In the genomic region with DNA sequence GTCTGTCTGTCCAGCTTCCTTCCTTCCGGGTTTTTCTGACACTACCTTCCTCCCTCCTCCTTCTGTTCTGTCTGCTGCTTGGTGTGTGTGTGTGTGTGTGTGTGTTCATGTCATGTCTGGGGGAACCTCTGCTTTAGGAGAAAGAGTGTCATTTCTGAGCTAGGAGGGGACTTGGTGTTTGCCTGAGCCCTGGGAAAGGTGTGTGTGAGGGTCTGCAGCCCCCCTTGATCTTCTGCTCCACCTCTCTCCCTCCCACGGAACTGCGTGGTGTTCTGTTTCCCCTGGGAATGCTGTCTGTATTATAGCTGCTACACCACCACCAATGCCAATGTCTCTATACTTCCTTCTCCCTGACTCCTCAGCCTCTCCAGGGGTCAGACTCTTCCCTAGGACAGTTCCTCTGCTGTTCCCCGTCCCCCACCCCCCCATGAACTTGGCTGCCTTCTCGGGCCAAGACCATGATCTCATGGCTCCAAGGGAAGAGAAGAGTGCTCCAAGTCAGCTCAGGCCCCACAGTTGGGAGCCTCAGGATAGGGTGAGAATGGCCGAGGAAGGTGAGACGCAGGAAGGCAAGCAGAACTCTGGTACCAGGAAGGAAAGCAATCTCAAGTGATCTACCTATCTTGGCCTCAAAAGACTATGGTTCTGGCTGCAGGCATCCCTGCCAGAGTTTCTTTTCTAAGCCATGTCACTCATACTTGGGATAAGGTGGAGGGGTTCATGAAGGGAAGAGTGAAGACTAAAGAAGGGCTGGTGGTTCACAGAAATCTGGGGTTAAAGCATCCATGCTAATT, we compare ENCODE assay signal across 9 mouse cellular contexts. TPM values are rescaled to one million over a fixed set of nuclear protein-coding genes. Genes with fewer than 3 reads are reported as not detected.
DNase-seq lines count a peak whose midpoint lies in the region; ATAC-seq and TF ChIP-seq lines count a peak whose summit lies in the region.
"Had no signal": no experiment of that assay in that cellular context is flagged by ENCODE, and none has a peak within 500 bp of the region (broad histone marks: within the 10 kb centered on the region; RNA-seq: fewer than 3 reads in every experiment).

No protein-coding gene starts in this region.

- H3K9ac ChIP-seq in embryonic facial prominence, embryonic 12.5 days: peak overlapping the region; percentile 99
- no peak overlapping the region for H3K9ac ChIP-seq in liver, embryonic 14.5 days (replicated peaks)

- H3K27ac ChIP-seq in left cerebral cortex, adult 2 months: peak overlapping the region; percentile 96; the same call in 1 of the 2 replicates
- peak overlapping the region; percentile 97 for H3K27ac ChIP-seq in embryonic facial prominence, embryonic 12.5 days
- H3K27ac ChIP-seq in liver, embryonic 14.5 days: no peak overlapping the region

- H3K4me2 ChIP-seq in embryonic facial prominence, embryonic 12.5 days (replicated peaks): peak overlapping the region; percentile 96
- H3K4me2 ChIP-seq in liver, embryonic 14.5 days (ENCODE audit: low read depth): peak overlapping the region; percentile 68

- ATAC-seq in embryonic facial prominence, embryonic 12.5 days (ENCODE audit: insufficient number of reproducible peaks, insufficient read depth, low FRiP score, low TSS enrichment): no peak
- no peak for ATAC-seq in liver, embryonic 14.5 days (ENCODE audit: insufficient read depth)

- H3K27me3 ChIP-seq in embryonic facial prominence, embryonic 12.5 days: no peaks in the 10 kb centered on the region
- H3K27me3 ChIP-seq in liver, embryonic 14.5 days (ENCODE audit: control insufficient read depth, insufficient read depth, low read length): peaks cover 28% of the 10 kb centered on the region

- no peaks in the 10 kb centered on the region for H3K36me3 ChIP-seq in embryonic facial prominence, embryonic 12.5 days
- H3K36me3 ChIP-seq in liver, embryonic 14.5 days (replicated peaks; ENCODE audit: control insufficient read depth, insufficient read depth, low read depth): no peaks in the 10 kb centered on the region

- DNase-seq in left cerebral cortex, adult 2 months (ENCODE audit: extremely low spot score in 1 of 2, low spot score in 2 of 2): no peak
- no peak for DNase-seq in left cerebral cortex, postnatal 4 days
- DNase-seq in heart, postnatal 4 days: peak; percentile 27
- no peak for DNase-seq in liver, embryonic 14.5 days (ENCODE audit: low read depth in 3 of 3, low spot score in 3 of 3)
- no peak for DNase-seq in retina, embryonic 14.5 days (ENCODE audit: low spot score)
- DNase-seq in ovary, postnatal 10 days (ENCODE audit: low spot score): no peak
- no peak for DNase-seq in retina, postnatal 1 day

- no peaks in the 10 kb centered on the region for H3K9me3 ChIP-seq in embryonic facial prominence, embryonic 12.5 days
- H3K9me3 ChIP-seq in liver, embryonic 14.5 days (ENCODE audit: control insufficient read depth, low read length): no peaks in the 10 kb centered on the region

- no peak for TF ChIP-seq EP300 in liver, embryonic 14.5 days (IDR thresholded peaks at IDR 0.05; ENCODE audit: low read depth)

- peak overlapping the region; percentile 98 for H3K4me3 ChIP-seq in left cerebral cortex, adult 2 months
- peak overlapping the region; percentile 97 for H3K4me3 ChIP-seq in embryonic facial prominence, embryonic 12.5 days
- H3K4me3 ChIP-seq in liver, embryonic 14.5 days (ENCODE audit: insufficient read depth in 1 of 2, low read depth in 2 of 2, low read length in 2 of 2): peak overlapping the region; percentile 68 to 71

- intact Hi-C loops in left cerebral cortex, adult 2 months (cut with DNase I): no loop called here
- intact Hi-C loops in left cerebral cortex, postnatal 4 days (cut with DNase I): no loop called here

- 23% methylated on average over 7 of the region's 7 CpGs for WGBS in embryonic facial prominence, embryonic 12.5 days
- 32% methylated on average over 7 of the region's 7 CpGs for WGBS in liver, embryonic 14.5 days (ENCODE audit: insufficient replicate concordance)

- no peak for TF ChIP-seq CTCF in left cerebral cortex, adult 2 months (IDR thresholded peaks at IDR 0.05)
- TF ChIP-seq CTCF in liver, embryonic 14.5 days (IDR thresholded peaks at IDR 0.05; ENCODE audit: low read depth): no peak

- H3K4me1 ChIP-seq in embryonic facial prominence, embryonic 12.5 days: peaks cover 59% of the 10 kb centered on the region
- H3K4me1 ChIP-seq in liver, embryonic 14.5 days (replicated peaks; ENCODE audit: control insufficient read depth in 2 of 2, insufficient read depth in 2 of 2, low read length in 1 of 2): peaks cover 0 to 5% of the 10 kb centered on the region in 2 experiments; a peak in 2 of 4 replicates

RNA-seq across cellular contexts. Expression of a gene that starts 1.9 kb away (rescaled TPM):
- 10 to 100 TPM; 58.6 to 63.4 TPM for total RNA-seq in left cerebral cortex, adult 2 months (2021)
- 100 to 1,000 TPM; 109 to 113 TPM for total RNA-seq in left cerebral cortex, postnatal 4 days (2021)
- 17.7 and 18.5 TPM in 2 replicates for polyA plus RNA-seq in embryonic facial prominence, embryonic 12.5 days (2016; fragmentation: Nextera tagmentation; extraction: Ambion mirVana)
- total RNA-seq in heart, postnatal 4 days (2021): 10 to 100 TPM; 56.8 to 64.0 TPM
- polyA plus RNA-seq in liver, embryonic 14.5 days (2012; rRNA removed): 1.6 and 1.9 TPM in 2 replicates
- polyA plus RNA-seq in liver, embryonic 14.5 days (2014; fragmentation: Nextera tagmentation; extraction: Ambion mirVana): 1.0 and 1.5 TPM in 2 replicates

RNA-seq across cellular contexts. Expression of a gene that starts 29.7 kb away (rescaled TPM):
- total RNA-seq in left cerebral cortex, adult 2 months (2021): not detected
- total RNA-seq in left cerebral cortex, postnatal 4 days (2021): not detected
- polyA plus RNA-seq in embryonic facial prominence, embryonic 12.5 days (2016; fragmentation: Nextera tagmentation; extraction: Ambion mirVana): 1.7 and 2.2 TPM in 2 replicates
- not detected for total RNA-seq in heart, postnatal 4 days (2021)
- 0.04 TPM in 1 of 2 replicates, not detected in the other for polyA plus RNA-seq in liver, embryonic 14.5 days (2012; rRNA removed)
- not detected in 2 replicates for polyA plus RNA-seq in liver, embryonic 14.5 days (2014; fragmentation: Nextera tagmentation; extraction: Ambion mirVana)
- total RNA-seq: neutrophil, adult 5-6 weeks had no signal

RNA-seq across cellular contexts. Expression of a gene that starts 43.6 kb away (rescaled TPM):
- not detected for total RNA-seq in left cerebral cortex, adult 2 months (2021)
- not detected for total RNA-seq in left cerebral cortex, postnatal 4 days (2021)
- polyA plus RNA-seq in embryonic facial prominence, embryonic 12.5 days (2016; fragmentation: Nextera tagmentation; extraction: Ambion mirVana): not detected in 2 replicates
- not detected for total RNA-seq in heart, postnatal 4 days (2021)
- not detected in 2 replicates for polyA plus RNA-seq in liver, embryonic 14.5 days (2012; rRNA removed)
- polyA plus RNA-seq in liver, embryonic 14.5 days (2014; fragmentation: Nextera tagmentation; extraction: Ambion mirVana): not detected in 2 replicates
- total RNA-seq: neutrophil, adult 5-6 weeks had no signal
